Mouse (Mus musculus) kidney, adult 18-20 months (tissue): Measurements from ENCODE around the gene D430042O09Rik.

ENCODE experiments used
- DNase-seq: peaks from one replicate; pipeline ENCODE4 v3.0.0; 2021

Gene D430042O09Rik

DNA sequence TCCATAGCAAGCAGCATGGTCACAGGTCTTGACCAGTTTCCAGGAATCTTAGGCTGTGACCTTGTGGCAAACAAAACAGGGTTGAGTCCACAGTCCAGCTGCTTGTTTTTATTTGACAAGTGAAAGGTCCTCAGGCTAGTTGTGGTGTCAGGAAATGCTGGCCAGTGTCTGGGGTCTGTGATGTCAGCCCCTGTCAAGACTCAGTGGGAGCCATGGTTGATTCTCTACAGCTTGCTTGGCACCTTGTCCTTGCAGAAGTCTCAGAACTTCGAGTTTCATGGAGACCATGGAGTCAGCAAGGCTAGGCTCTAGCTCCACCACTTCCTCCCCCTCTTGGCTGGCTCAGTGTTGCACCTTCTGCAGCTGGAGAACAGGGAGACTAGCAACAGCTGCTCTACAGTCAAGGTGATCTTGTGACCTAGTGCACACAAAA is 33.6 kb downstream of the D430042O09Rik start:
- peak; percentile 67 for DNase-seq

DNA sequence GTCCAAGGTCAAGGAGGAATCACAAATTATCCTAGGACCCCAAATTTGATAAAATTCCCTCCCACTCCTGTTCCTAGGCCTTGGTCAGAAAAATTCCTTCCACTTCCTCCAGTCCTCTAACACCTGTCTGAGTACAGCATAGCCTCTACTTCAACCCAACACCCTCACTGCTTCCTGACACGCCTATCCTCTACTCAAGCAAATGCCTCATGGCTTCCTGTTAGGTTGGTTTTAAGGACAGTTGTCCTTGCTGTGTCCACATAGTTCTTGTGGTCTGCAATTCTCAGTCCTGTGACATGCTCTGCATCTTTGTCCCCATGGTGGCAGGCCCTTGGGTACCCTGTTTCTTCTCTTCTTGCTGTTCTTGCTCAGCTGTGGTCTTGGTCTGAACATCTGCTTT is 37.1 kb downstream of the D430042O09Rik start:
- DNase-seq, result no peak

DNA sequence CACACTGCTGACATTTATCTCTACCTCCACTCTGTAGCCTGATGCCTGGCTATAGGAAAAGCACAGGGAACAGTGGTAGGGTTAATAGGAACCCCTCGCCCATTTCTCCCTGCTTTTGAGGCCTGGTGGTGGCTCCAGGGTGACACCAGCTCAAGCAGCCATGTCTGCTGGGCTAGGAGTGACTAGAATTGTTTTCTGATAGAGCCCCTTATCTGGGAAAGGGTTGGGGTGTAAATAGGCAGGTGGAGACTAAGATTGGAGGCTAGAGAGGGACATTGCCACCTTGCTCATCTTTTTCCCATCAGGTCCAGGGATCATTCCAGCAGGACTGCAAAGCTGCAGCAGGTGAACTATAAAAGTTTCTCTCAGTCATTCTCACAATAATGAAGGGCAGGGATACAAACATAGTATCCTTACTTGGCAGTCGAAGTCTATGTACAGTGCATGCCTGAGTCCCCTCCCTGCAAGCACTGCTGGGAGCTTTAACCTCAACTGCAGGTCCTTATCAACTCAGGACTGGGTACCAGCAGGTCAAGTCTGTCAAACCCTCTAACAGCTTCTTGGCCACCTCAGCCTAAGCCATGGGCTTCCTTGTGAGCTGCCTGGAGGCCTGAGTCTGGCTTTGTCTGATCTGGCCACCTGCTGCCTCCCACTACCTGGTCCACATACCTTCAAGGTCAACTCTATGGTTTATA is 39.1 kb downstream of the D430042O09Rik start:
- DNase-seq, result no peak

DNA sequence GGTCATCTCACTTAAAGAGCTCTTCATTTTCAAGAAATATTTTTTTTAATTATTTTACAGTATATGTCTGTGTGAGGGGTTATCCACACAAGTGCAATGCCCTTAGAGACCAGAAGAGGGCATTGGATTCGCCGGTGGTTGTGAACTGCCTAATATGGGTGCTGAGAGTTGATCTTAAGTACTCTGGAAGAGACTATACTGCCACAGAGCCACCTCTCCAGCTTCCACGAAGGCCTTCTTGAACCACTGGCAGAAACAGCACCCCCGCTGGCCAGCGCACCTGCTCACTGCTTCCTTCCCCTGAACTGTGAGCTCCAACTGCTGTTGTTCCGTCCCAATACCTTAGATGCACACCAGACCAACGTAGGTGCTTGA is 39.6 kb downstream of the D430042O09Rik start:
- no peak for DNase-seq

DNA sequence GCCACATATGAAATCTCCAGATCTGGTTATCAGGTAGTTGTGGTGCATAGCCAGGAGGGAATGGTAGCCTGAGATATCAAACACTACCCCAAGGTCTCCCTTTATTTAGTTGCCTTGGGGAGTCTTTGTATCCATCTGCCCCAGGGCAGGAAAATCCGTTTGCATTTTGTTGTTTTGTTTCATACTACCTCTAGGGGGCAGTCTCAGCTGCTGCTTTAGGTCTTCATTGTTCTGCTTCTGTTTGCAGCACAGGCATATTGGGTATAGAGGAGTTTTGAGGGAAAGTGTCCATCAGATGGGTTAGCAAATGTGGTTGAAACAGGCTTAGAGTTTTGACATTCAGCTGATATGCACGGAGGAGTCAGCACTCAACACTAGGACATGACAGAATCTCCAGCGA is 40.5 kb downstream of the D430042O09Rik start:
- DNase-seq, result no peak

DNA sequence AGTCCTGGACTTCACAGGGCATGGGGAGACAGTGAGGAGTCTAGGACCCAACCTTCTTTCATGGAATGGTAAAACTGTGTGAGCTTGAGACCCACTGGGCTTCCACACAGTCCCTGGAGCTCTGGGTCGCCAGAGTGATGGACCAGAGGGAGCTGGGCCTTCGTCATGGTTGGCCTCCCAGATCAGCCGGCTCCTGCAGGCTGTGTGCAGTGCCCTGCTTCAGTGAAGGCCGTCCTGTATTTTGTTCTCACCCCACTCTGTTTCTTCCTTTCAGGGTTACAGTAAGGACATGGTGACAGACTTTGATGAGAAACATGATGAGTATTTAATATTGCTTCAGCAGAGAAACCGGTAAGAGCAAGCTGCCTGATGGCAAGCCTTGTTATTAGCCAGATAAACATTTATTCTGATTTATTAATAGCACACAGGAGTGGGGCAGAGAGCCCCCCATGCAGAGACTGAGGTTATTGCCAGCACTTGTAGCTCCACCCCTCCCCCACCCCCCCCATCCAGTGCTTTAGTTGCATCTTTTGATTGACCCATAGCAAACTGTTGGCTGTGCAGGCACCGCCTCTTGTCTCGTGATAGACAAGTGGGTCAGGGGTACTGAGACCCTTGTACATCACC is 45.1 kb downstream of the D430042O09Rik start:
- no peak for DNase-seq

DNA sequence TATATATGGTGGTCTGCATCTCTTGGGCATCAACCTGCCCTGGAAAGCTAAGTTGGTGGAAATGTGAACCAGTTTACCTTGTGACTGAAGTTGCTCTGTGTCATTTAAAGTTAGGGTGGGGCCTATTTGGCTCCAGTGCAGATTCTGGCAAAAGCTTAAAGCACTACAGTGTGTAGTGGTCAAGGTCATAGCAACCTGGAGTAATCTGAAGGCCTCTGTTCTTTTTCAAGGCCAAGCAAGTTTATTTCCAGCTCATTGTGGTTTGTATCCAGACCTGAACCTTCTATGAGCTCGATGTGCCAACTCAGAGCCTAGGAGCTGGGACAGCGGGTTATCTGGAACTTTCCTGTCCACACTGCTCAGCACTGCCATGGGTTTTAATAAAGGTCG is 45.6 kb downstream of the D430042O09Rik start:
- DNase-seq, result no peak

DNA sequence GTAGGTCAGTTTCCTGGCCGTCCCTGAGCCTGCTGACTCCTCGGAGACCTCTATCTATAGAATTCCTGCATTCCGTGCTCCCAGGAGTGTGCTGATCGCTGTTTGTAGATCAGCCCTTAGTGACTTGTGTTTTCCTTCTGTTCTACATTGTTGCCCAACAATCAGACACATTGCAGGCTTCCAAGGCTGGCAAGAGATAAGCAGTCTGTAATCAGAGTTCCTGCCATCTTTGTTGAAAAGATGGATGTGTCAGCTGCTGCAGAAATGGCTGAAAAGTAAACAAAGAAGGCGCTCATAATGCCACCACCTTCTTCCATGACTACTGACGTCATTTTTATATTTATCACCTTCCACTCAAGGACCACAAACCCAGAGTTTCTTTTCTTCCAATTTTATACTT is 49.1 kb downstream of the D430042O09Rik start:
- no peak for DNase-seq

DNA sequence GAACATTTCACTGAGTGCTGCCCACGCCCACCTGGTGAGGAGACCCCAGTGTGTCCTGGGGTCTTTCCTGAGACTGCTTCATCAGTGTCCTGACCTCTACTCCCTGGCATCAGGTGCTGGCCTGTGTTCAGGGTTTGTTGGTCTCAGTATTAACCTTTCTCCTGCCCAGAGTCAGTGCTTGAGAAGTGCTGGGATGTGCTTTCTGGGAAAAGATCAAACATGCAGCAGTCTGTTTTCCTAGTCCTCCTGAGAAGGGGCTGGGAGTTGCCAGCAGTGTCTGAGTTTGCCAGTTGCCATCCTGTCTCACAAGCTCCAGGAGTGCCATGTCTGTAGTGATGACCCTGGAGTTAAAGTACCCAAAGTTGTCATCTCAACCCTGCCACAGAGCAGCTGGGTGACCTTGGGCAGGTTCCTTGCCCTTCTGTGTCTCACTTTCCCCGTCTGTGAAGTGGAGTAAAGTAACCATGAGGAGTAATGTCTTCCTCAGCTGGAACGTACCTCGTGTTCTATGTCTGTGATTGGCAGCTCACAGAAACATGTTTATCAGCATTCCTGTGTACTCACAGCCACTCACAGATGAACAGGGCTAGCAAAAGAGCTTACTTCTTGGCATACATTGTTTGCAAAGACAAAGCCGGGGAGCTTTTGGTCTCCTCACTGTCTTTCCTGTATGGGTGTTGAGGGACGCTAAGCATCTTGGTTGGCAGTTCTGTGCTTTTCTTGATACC is 50.4 kb downstream of the D430042O09Rik start:
- DNase-seq, result peak; percentile 34

DNA sequence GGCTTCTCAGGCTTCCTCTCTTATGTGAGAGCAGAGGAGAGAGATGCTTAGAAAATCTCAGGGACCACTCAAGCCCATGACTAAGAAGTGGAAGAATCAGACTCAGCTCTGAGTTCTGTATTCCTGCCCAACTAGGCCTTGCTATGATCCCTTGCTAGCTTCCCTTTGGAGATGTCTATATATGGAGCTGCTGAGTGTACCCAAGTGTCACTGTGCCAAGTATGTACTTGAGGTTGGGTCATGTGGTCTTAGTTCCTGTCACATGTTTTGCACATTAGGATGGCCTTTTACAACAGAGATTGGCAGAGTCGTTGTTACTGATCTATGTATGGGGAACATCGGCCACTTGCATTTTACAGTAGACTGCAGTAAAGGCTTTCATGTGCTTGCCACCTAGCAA is 54.6 kb downstream of the D430042O09Rik start:
- DNase-seq, result no peak

DNA sequence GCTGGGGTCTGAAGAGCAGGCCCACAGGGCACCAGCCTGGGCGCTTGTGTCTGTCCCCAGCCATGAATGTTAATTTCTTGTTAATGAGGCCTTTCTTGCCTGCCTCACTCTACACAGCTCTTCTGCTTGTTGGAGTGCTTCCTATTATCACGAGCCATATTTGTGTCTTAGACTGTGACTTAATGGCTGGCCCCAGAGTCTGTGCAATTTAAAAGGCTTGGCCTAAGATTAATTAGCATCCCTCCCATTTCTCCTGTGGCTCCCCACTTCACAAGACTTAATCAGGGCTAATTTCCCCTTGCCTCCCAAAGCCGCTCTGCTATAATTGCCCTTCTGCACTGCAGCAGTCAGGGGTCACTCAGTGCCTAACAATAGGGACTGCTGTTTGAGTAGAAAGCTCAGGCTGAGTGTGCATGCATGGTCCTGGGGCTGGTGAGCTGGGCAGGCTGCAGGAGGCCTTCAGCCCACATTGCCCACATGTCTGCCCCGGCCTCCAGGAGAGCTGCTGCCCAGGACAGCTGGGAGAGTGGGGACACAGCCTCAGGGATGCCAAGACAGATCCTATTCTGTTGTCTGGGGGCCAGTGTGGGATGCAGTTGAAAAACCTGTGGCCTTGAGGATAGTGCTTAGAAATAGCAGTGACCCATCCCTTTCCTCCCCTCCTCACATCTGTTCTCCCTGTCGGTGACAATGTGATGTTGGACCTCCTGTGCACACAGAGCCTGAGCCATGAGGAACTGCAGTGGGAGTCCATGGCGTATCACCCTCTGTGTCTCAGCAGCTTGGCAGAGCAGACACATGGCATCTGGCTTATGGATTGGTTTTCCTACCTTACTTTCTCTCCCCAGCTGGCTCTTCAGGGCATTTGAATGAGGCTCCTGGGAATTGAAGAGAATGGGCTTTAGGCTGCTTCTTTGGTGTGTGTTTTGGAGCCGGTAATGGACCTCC is 55.5 kb downstream of the D430042O09Rik start:
- no peak for DNase-seq

DNA sequence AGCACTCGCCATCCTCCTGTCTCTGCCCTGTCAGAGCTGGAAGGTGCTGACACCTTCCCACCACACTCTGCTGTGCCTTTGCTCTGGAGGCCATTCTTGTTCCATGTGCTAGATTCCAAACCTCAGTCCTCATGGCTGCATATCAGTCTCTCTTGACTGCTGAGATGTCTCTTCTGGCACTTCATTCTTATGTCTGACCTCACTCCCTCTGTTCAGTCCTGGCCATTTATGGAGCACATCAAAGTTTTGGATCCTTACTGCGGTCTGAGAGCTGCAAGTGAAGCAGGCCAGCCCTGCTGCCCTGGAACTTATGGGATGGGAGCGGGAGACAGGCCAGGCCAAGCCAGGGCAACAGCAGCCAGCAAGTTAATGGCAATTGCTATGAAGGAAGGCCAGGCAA is 56.7 kb downstream of the D430042O09Rik start:
- DNase-seq, result no peak

DNA sequence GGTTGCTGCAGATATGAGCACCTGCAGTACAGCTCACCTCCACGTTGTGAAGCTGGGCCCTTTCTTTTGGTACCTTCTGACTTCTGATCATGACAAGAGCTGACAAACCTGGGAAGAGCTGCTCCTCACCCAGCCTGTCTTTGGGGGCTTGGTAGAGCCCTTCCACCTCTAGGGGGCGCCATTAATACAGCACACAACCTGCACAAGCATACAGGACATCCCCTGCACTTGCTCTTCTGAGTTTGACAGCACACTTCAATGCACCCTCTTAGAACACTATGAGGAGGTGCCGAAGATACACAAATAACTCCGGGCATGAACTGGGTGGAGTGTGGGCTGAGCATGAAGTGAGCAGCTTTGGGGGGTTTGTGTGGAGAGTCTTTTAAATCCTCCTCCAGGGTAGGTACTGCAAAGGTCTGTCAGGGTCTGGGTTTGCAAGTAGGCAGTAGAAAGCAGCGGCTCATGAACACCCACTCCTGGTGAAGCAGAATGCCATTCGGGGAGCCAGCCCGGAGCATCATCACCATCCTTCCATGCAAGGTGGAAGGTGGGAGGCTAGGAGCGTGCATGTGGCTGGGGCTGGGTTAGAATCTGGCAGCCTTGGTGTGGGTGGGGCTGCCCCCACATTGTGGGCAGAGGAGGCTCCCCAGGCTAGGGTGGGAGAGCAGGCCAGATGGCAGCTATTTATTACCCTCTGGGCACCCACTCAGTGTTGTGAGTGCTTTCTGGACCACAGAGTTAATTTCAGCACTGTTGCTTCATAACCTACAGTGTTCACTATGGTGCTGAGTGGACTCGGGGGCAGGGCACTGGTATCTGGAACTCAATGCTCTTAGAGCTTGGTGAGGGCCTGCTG is 59.5 kb downstream of the D430042O09Rik start:
- DNase-seq, result peak; percentile 45

DNA sequence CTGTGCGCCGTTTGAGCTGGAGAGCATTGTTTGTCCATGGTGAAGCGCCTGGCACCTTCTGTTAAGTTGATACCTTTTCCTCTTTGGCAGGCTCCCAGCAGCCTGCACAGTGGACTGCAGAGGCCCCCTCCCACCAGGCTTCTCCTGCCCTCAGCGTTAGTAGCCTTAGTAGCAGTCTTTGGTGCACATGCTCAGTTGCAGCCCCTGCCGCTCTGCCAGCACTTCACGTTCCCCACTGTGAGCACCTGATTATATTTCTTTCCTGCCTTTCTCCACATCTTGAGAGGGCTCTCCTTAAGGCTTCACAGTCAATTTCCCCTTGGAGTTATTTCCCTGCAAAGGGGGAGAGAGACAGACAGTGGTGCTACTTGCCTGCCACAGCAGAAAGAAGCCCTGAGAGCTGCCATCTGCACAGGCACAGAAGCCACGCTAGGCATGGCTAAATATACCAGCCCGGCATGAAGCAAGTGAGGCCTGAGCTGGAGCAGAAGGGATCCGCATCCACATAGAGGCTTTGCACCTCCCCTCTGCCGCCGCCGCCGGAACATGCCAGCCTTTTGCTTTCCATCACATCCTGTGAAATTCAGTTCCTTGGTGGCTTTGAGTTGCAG is 65.4 kb downstream of the D430042O09Rik start:
- DNase-seq, result no peak

DNA sequence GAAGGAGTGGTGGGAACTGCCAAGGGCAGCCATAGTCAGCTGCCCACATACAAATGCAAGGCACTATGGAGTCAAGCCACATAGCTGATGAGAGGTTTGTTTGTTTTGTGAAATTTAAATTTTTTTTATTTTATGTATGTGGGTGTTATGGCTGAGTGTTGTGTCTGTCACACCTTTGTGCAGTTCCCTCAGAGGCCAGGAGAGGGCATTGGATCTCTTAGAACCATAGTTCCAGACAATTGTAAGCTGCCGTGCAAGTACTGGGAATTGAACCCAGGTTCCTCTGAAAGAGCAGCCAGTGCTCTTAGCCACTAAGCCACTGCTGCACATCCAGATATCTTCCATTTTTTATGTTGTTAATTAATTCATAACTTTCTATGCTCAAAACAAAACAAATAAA is 75.5 kb downstream of the D430042O09Rik start:
- DNase-seq, result peak; percentile 9

DNA sequence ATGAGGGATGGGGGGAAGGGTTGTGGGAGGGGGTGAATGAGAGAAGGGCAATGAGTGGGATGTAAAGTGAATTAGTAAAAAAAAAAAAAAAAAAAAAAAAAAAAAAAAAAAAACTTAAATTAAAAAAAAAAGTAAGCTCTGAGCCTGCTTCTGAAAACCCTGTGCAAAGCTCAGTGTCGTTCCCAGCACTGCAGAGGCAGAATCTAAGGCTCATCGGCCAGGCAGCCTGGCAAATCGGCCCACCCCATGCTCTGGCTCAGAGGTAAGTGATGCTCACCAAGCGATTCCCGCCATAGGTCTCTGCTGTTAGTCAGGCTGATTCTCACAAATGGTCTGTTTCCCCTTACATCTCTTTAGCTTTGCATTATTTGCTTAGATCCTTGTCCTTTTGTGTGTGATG is 78.4 kb downstream of the D430042O09Rik start:
- DNase-seq, result no peak

DNA sequence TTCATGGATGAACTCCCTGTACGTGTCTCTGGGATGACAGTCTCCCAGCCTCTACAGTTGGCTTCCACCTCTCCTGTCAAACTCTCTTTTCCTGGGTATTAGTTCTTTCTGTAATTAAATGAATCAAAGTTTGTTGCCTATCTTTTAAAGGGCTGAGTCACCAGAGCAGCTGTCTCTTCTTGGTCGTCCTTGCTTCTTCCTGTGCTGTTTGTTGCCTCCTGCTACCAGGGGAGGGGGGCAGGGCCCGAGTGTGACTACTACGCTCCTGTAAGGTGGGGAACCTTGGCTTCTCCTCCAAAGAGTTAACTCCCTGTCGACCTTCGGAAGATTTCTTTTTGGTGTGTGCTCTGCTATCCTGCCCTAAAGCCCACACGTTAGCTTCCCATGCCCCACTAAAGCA is 79.4 kb downstream of the D430042O09Rik start:
- DNase-seq, result no peak

DNA sequence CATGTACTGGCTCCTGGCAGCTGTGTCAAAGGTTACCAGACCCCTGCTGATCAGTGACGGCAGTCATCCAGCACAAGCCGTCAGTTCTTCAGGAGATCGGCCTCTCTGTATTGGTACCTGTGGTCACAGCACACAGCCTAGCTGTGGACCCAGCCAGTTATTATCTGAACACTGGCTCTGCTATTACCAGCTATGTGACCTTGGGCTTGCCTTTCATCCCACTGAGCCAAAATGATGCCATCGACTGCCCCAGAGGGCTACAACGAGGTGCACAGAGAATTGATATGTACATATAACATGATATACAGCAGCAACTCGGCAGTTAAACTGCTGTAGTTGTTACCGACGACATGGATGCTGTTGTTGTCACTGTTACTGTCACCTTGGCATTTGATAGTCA is 82.4 kb downstream of the D430042O09Rik start:
- DNase-seq, result no peak

DNA sequence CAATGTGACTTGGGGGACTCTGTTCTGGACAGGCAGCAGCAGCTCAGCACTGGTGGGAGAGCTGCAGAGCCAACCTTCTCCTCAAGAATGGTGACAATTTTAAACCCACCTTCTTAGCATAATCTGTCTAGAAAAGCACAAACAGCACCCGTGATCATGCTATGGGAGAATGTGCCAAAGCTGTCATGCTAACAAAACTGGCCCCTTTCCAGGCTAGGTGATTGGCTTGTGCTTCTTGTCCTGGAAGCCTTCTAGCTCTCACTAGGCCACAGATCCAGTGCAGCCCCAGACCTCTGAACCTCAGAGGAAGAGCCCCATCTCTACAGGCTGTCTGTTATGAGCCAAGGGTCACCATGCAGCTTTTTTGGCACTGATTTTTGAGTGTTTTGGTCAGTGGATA is 98.9 kb downstream of the D430042O09Rik start:
- DNase-seq, result no peak

DNA sequence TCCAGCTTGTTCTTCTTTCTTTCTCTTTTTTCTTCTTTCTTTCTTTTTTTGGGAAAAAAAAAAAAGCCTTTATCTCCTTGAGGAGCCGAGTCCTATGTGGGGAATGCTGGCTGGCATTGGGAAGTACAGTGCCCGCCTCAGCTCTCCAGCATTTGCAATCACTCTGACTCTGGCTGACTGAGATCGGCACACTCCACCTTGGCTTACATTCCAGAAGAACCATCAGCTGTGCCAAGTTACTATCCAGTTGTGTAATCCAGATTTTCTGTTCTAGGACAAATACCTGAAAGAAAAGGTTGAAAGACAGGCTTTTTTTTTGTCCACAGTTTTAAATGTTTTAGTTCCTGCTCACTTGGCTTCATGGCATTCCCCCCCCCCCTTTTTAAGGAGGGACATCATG is 100.5 kb downstream of the D430042O09Rik start:
- DNase-seq, result no peak

DNA sequence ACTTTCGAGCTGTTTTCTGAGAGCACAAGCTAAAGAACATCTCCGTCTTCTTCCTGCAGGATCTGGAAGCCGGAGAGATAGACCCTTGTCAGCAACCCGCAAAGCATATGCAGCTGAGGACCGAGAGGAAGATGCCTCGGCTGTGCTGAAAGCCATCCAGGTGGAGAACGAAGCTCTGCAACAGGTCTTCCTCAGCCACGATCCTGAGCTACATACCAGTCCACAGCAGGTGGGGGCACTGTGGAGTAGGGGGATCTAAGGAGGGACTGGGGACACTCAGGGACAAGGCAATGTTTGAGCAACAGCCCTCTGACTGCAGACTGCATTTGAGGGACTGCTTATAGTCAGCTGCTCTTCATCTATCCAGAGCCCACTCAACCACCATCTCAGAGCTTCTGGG is 105.0 kb downstream of the D430042O09Rik start:
- no peak for DNase-seq

DNA sequence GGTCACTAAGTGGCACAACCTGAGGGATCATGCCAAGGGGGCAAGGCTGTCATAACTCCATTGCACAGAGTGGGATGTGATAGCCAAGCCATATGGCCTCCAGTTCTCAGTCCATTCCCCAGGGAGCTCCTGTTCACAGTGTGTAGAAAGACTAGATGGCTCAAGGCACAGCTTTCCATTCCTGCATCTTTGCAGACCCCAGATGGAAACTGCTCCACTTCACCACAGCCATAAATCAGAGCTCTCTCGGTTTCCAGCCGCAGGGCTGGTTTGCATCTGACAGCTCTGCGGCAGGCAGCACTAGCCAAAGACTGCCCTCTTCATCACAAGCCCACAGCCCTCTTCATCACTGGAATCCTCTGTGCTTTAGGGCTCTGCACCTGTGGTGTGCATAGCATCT is 108.0 kb downstream of the D430042O09Rik start:
- DNase-seq, result no peak
